Comparison of ENCODE assay signal across 7 mouse cellular contexts in the genomic region with DNA sequence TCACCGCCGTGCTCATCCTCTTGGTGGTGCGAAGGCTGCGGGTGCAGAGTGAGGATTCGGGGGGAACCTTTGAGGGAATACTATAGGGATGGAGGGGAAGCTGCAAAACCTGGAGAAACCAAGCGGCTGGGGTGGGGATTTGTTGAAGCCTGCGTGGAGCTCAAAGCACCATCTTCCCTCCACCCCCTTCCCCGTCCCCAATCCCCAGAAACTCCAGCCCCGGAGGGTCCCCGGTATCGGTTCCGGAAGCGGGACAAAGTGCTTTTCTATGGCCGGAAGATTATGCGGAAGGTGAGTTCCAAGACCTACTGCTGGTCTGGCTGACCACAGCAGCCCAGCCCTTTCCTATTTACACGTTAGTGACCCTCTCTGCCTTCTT. TPM values are rescaled to one million over a fixed set of nuclear protein-coding genes. Genes with fewer than 3 reads are reported as not detected.
DNase-seq lines count a peak whose midpoint lies in the region; ATAC-seq and TF ChIP-seq lines count a peak whose summit lies in the region.

No protein-coding gene starts in this region.

- TF ChIP-seq POLR2A in testis, adult 2 months (IDR thresholded peaks at IDR 0.05; ENCODE audit: control insufficient read depth, low read depth, low read length) = no peak

- H3K36me3 ChIP-seq in testis, adult 2 months (ENCODE audit: control insufficient read depth, insufficient read depth, low read length) = no peaks in the 10 kb centered on the region

- H3K4me3 ChIP-seq in testis, adult 2 months (ENCODE audit: control insufficient read depth, low read depth, low read length) = peak overlapping the region; percentile 84

- no peak for DNase-seq in testis, postnatal 14 days (ENCODE audit: low spot score)
- DNase-seq in heart, adult 8-10 months (ENCODE audit: low spot score) = peak; percentile 47
- peak; percentile 58 for DNase-seq in kidney, postnatal 10 days
- no peak for DNase-seq in adrenal gland, postnatal 25 days

- TF ChIP-seq CTCF in testis, adult 2 months (IDR thresholded peaks at IDR 0.05; ENCODE audit: control insufficient read depth, insufficient read depth, insufficient replicate concordance, low read depth, low read length) = no peak

- peak; percentile 4; the same call in 1 of the 2 replicates for ATAC-seq in megakaryocyte progenitor cell, adult 5-6 weeks (replicated peaks; ENCODE audit: poor library complexity)
- ATAC-seq in megakaryocyte-erythroid progenitor cell, adult 5-6 weeks (replicated peaks; ENCODE audit: low FRiP score, low TSS enrichment, poor library complexity, severe bottlenecking) = no peak

- H3K27me3 ChIP-seq in testis, adult 2 months (ENCODE audit: control insufficient read depth, insufficient read depth, low read length) = no peaks in the 10 kb centered on the region; the same call in none of the 2 replicates

- no peak overlapping the region for H3K27ac ChIP-seq in testis, adult 2 months (ENCODE audit: control insufficient read depth, insufficient read depth, low read depth, low read length)

- peaks cover 18% of the 10 kb centered on the region for H3K4me1 ChIP-seq in testis, adult 2 months (ENCODE audit: control insufficient read depth, insufficient read depth, low read length)

RNA-seq across cellular contexts. Expression of a gene that starts 1.9 kb away (rescaled TPM):
- polyA plus RNA-seq in testis, adult 2 months (2012; rRNA removed) = 12.4 and 17.8 TPM in 2 replicates
- 1 to 10 TPM; 8.8 to 9.8 (median 9.6) TPM for total RNA-seq in heart, adult 8-10 months (2022)
- total RNA-seq in megakaryocyte progenitor cell, adult 5-6 weeks (2015) = 13.8 and 16.8 TPM in 2 replicates
- 14.0 and 17.7 TPM in 2 replicates for total RNA-seq in megakaryocyte progenitor cell, adult 5-6 weeks (2017)
- 80.9 and 107 TPM in 2 replicates for total RNA-seq in megakaryocyte-erythroid progenitor cell, adult 5-6 weeks (2014; fragmentation: Nextera tagmentation)
- 28.9 and 35.4 TPM in 2 replicates for total RNA-seq in megakaryocyte-erythroid progenitor cell, adult 5-6 weeks (2017)
- 41.7 and 63.8 TPM in 2 replicates for total RNA-seq in adrenal gland, postnatal 25 days (2021)

RNA-seq across cellular contexts. Expression of a gene that starts 16.8 kb away (rescaled TPM):
- 39.7 and 46.5 TPM in 2 replicates for polyA plus RNA-seq in testis, adult 2 months (2012; rRNA removed)
- 10 to 100 TPM; 20.6 to 24.2 (median 23.3) TPM for total RNA-seq in heart, adult 8-10 months (2022)
- 13.6 and 20.5 TPM in 2 replicates for total RNA-seq in megakaryocyte progenitor cell, adult 5-6 weeks (2015)
- total RNA-seq in megakaryocyte progenitor cell, adult 5-6 weeks (2017) = 20.1 and 23.0 TPM in 2 replicates
- 47.2 and 49.7 TPM in 2 replicates for total RNA-seq in megakaryocyte-erythroid progenitor cell, adult 5-6 weeks (2014; fragmentation: Nextera tagmentation)
- 21.0 and 23.1 TPM in 2 replicates for total RNA-seq in megakaryocyte-erythroid progenitor cell, adult 5-6 weeks (2017)
- total RNA-seq in adrenal gland, postnatal 25 days (2021) = 46.3 and 46.5 TPM in 2 replicates

RNA-seq across cellular contexts. Expression of a gene that starts 24.2 kb away (rescaled TPM):
- polyA plus RNA-seq in testis, adult 2 months (2012; rRNA removed) = 3.8 and 3.9 TPM in 2 replicates
- 10 to 100 TPM; 24.2 to 30.9 (median 29.6) TPM for total RNA-seq in heart, adult 8-10 months (2022)
- 9.3 and 12.3 TPM in 2 replicates for total RNA-seq in megakaryocyte progenitor cell, adult 5-6 weeks (2015)
- 4.6 and 7.0 TPM in 2 replicates for total RNA-seq in megakaryocyte progenitor cell, adult 5-6 weeks (2017)
- total RNA-seq in megakaryocyte-erythroid progenitor cell, adult 5-6 weeks (2014; fragmentation: Nextera tagmentation) = 8.8 and 9.3 TPM in 2 replicates
- 2.7 and 5.9 TPM in 2 replicates for total RNA-seq in megakaryocyte-erythroid progenitor cell, adult 5-6 weeks (2017)
- 18.2 and 24.3 TPM in 2 replicates for total RNA-seq in adrenal gland, postnatal 25 days (2021)

RNA-seq across cellular contexts. Expression of a gene that starts 46.4 kb away (rescaled TPM):
- polyA plus RNA-seq in testis, adult 2 months (2012; rRNA removed) = 72.2 and 114 TPM in 2 replicates
- under 1 TPM in 1 of 4 experiments, not detected in 3; 0.16 TPM for total RNA-seq in heart, adult 8-10 months (2022)
- 0.17 TPM in 1 of 2 replicates, not detected in the other for total RNA-seq in megakaryocyte progenitor cell, adult 5-6 weeks (2015)
- 0.21 TPM in 1 of 2 replicates, not detected in the other for total RNA-seq in megakaryocyte progenitor cell, adult 5-6 weeks (2017)
- not detected in 2 replicates for total RNA-seq in megakaryocyte-erythroid progenitor cell, adult 5-6 weeks (2014; fragmentation: Nextera tagmentation)
- total RNA-seq in megakaryocyte-erythroid progenitor cell, adult 5-6 weeks (2017) = not detected in 2 replicates
- not detected in 2 replicates for total RNA-seq in adrenal gland, postnatal 25 days (2021)

RNA-seq across cellular contexts. Expression of a gene that starts 49.6 kb away (rescaled TPM):
- polyA plus RNA-seq in testis, adult 2 months (2012; rRNA removed) = 47.9 and 51.1 TPM in 2 replicates
- 1 to 10 TPM; 2.6 to 4.7 (median 4.1) TPM for total RNA-seq in heart, adult 8-10 months (2022)
- total RNA-seq in megakaryocyte progenitor cell, adult 5-6 weeks (2015) = 0.83 and 2.5 TPM in 2 replicates
- 0.79 and 3.8 TPM in 2 replicates for total RNA-seq in megakaryocyte progenitor cell, adult 5-6 weeks (2017)
- total RNA-seq in megakaryocyte-erythroid progenitor cell, adult 5-6 weeks (2014; fragmentation: Nextera tagmentation) = 2.0 and 3.0 TPM in 2 replicates
- 1.3 and 6.2 TPM in 2 replicates for total RNA-seq in megakaryocyte-erythroid progenitor cell, adult 5-6 weeks (2017)
- total RNA-seq in adrenal gland, postnatal 25 days (2021) = 11.2 and 12.4 TPM in 2 replicates

Comparison
In these comparisons a context has a peak if more than half of its experiments do, and no peak if none do; other contexts are left out.
1. DNase-seq: peak in heart, adult 8-10 months (single experiment) and kidney, postnatal 10 days (single experiment); none in testis, postnatal 14 days (single experiment) and adrenal gland, postnatal 25 days (single experiment).